Mouse (Mus musculus): ENCODE measurements around the gene 3830417A13Rik. TPM values are rescaled to one million over a fixed set of nuclear protein-coding genes. Genes with fewer than 3 reads are reported as not detected.

3830417A13Rik gene
- not detected for polyA plus RNA-seq (2015; fragmentation: Illumina TruSeq; extraction: RNeasy Lipid Tissue Mini Kit (QIAGEN cat#74804); ENCODE audit: insufficient read depth, low read depth, low replicate concordance)

GRCm38 (mm10) chrX:64173248-64173647 lies at the start of gene 3830417A13Rik:
Gene 3830417A13Rik (plus strand): TSS chrX:64173548.

GRCm38 (mm10) chrX:64152098-64152497 lies 21.2 kb upstream of the 3830417A13Rik start, which contains the start of gene Gm6760:
Gene Gm6760 (minus strand): TSS chrX:64152198.

Other genes with a start within 250 kb of the 3830417A13Rik start
- gene Gm6760, start 21.4 kb upstream of the 3830417A13Rik start, polyA plus RNA-seq (2015; fragmentation: Illumina TruSeq; extraction: RNeasy Lipid Tissue Mini Kit (QIAGEN cat#74804); ENCODE audit: insufficient read depth, low read depth, low replicate concordance): not detected
- 0.22 TPM for gene Slitrk4, start 103.4 kb downstream of the 3830417A13Rik start, polyA plus RNA-seq (2015; fragmentation: Illumina TruSeq; extraction: RNeasy Lipid Tissue Mini Kit (QIAGEN cat#74804); ENCODE audit: insufficient read depth, low read depth, low replicate concordance)

Measured in pancreas, adult 10 weeks (tissue).